Mouse (Mus musculus) thymus, adult 2 months (tissue): ENCODE measurements around the gene Atp13a3.

Source experiments
- CTCF ChIP-seq: fragments of 200-500 bp; IDR thresholded peaks from 2 replicates; pipeline ENCODE4 v1.5.1; 2012; ENCODE audit warnings: mild to moderate bottlenecking, control low read depth, low read length, moderate library complexity, borderline replicate concordance; ENCODE audit not compliant: control insufficient read depth, poor library complexity, insufficient read depth; ENCODE audit errors: extremely low read depth
- POLR2A ChIP-seq: fragments of 200-500 bp; IDR thresholded peaks from 2 replicates; pipeline ENCODE4 v1.6.1; 2012; ENCODE audit warnings: mild to moderate bottlenecking, low read length, control low read depth, moderate library complexity; ENCODE audit not compliant: control insufficient read depth, poor library complexity, insufficient read depth; ENCODE audit errors: extremely low read depth

GRCm38 (mm10) chr16:30442451-30442850 is 36.7 kb upstream of the Atp13a3 start:
- no peak for TF ChIP-seq POLR2A
- TF ChIP-seq CTCF = no peak
